Mouse (Mus musculus): ENCODE measurements at regions not wholly inside any gene's neighbourhood (a gene's known extent, or its start where the extent isn't known, plus 50 kb on each side); places are given as distances from the start of the nearest gene placed in this dataset.

DNA sequence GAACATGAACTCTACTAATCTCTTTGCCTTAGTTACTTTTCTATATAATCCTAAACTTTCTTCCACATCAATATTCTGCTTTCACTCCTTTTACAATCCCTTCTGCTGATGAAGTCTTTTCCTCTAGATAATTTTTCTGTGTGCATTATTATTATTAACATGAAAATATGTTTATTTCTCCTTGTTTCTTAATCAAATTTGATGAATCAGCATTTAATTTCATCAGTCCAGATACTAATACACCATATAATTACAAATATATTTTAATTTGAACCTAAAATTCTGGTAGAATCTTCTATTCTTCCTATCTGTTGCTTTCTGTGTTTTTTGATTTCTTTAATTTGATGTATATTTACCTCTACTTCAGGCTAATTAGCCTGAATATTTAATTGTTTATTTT, 365.5 kb downstream of the Dcdc2c start:
- DNase-seq (ENCODE audit: low spot score in 2 of 2), result no peak

DNA sequence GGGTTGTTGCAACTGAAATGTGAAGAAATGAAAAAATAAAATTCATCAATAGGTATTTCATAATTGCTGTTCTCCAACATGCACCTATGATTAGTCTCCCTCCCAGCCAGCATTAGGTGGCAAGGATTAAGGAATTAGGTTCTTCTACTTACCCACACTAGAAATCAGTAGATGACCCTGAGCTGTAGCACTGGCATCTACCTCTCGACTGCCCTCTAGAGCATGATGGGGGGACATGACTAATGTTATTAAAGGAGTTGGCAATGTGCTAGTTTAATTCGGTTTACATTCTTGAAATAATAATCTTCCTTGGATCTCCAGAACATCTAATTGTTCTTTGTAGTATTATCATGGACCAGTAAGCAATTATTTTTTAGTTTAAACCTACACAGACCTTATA, 370.9 kb downstream of the Dcdc2c start:
- DNase-seq (ENCODE audit: low spot score in 2 of 2), result no peak

- DNase-seq (ENCODE audit: low spot score in 2 of 2), result no peak
Measured at GRCm38 (mm10) chr12:28176016-28176415, 376.2 kb downstream of the Dcdc2c start.

DNA sequence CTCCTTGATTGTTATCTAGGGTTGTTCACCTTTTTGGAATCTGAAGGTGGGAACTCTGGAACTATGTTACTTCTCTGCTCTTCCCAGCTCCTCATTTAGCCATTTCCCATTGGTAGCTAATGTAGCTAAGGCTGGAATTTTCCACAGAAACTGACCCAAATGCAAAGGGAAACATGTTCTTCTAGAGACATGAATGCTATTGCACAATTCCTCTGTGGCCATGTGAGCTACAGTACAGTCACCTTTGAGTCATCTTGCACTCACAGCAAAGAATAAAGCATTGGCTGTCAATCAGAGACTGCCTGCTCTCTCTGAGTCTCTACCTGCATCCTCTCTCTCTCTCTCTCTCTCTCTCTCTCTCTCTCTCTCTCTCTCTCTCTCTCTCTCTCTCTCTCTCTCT, 378.1 kb downstream of the Dcdc2c start:
- DNase-seq (ENCODE audit: low spot score in 2 of 2), result no peak

DNA sequence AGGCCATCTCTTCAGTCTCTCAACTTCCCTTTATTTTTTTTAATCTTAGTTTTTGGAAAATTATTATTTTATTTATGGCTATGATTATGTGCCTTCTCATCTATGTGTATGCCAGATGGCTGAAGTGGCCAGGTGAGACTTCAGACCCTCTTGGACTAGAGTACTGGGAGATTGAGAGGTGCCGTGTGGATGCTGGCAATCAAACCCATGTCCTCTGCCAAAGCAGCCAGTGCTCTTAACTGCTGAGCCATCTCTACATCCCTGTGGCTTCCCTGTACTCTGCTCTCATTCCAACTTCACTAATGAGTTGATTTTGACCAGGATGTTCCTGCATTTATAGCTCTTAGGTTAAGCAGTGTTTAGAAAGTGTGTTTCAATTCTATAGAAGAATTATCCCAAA, 393.4 kb downstream of the Dcdc2c start:
- no peak for DNase-seq (ENCODE audit: low spot score in 2 of 2)

- no peak for DNase-seq (ENCODE audit: low spot score in 2 of 2)
Measured at GRCm38 (mm10) chr12:28150759-28151158, 401.4 kb downstream of the Dcdc2c start.

- DNase-seq (ENCODE audit: low spot score in 2 of 2), result no peak
Measured at GRCm38 (mm10) chr12:28135810-28136592, 416.2 kb downstream of the Dcdc2c start.

GRCm38 (mm10) chr12:28122766-28123165, 429.4 kb downstream of the Dcdc2c start:
- no peak for DNase-seq (ENCODE audit: low spot score in 2 of 2)

DNA sequence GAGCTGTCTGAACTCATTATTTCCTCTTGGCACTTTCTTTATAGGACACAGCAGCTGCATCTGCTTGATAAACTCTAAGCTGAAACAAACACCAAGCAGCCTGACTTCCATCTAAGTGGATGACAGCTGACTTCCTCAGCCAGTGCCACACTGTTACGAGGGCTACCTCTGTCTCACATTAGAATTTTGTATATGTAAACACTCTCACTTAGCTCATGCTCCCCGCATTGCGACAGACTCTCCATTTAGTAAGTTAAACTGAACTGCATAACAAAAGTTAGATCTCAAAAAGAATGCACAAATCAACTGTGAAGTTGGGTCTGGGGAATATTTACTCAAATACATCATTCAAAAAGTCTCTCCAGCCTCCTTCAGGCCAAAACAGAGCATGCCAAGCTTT, 432.1 kb downstream of the Dcdc2c start:
- no peak for DNase-seq (ENCODE audit: low spot score in 2 of 2)

- no peak for DNase-seq (ENCODE audit: low spot score in 2 of 2)
Measured at GRCm38 (mm10) chr12:28090673-28091072, 461.5 kb downstream of the Dcdc2c start.

DNA sequence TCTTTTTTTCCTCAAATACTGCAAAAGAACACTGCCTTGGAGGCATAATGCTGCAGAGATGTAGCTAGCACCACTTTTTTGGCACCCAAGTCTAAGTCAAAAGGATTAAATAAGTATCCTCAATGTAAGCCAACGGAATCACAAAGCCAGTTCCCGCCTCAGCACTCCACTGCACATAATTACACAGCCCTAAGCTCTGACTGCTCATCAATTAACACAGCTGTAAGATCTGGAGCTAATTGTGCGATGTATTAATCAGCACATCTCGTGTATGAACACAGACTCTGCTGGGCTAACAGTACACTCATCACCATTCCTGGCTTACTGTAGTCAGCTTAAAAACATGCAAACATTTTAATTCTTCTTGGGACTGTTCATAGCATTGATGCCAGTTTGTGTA, 466.7 kb downstream of the Dcdc2c start:
- no peak for DNase-seq (ENCODE audit: low spot score in 2 of 2)

DNA sequence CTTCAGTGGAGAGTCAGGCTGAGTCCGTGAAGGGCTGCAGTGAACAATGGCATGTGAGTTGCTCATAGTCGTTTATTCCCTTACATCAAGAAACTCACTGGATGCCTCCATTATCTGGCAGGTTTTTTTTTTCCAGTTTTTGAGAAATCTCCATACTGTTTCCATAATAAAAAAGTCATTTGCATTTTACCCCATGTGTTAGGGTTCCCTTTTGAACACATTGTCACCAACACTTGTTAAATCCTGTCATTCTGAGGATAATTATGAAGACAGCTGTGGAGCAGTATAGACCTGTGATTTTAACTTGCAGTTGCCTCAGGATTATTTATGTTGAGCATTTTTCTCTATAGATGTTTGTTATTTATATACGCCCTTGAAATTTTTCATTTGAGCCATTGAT, 475.6 kb downstream of the Dcdc2c start:
- no peak for DNase-seq (ENCODE audit: low spot score in 2 of 2)

- no peak for DNase-seq (ENCODE audit: low spot score in 2 of 2)
Measured at GRCm38 (mm10) chr12:28068584-28068983, 483.6 kb downstream of the Dcdc2c start.

DNA sequence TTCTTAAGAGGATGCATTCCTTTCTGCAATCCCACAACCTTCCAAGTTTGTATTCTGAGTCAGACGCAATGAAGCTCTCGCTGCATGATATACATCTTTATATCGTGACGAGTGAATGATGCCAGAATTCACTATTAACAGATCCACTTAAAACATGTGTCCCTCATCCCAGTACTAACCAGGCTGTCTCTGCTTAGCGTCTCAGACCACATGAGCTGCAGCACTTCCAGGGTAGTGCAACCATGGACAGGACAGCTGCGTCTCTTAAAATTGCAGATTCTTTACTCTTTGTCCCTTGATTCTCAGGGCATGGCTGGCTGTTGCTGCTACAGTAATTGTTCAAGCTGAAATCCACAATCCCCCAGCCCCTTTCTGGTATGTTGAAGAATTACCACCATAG, 491.9 kb downstream of the Dcdc2c start:
- DNase-seq (ENCODE audit: low spot score in 2 of 2), result no peak

DNA sequence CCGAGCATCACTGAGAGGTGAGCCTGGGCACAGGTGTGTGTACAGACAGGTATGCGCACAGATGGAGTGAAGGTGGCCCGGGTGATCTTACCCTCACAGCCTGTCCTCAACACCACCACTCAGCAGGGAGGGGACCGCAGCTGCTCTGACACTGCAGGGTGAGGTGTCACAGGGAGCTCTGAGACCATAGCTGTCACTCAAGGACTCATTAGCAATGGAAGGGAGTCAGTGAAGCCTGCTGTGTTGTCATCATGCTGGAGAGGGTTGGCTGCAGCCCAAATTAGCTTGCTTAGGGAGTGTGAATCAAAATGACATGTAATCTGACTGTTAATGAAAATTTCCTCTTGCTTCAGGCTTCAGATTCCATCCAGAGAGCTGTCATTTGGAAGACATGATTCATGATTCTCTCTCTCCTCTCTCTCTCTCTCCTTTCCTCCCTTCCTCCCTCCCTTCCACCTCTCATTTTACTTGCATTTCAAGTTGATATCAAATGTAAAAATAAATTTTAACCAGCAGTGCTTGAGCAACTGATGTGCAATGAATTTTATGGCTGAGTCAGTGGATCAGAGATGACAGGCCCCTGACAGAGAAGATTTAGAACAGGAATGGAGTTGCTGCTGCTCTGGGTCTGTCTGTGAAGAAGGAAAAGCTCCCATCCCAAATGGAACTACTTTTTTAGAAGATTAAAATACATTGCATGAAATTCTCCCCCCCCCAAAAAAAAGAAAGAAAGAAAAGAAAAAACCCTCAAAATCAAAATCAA, 496.5 kb downstream of the Dcdc2c start:
- no peak for DNase-seq (ENCODE audit: low spot score in 2 of 2)

DNA sequence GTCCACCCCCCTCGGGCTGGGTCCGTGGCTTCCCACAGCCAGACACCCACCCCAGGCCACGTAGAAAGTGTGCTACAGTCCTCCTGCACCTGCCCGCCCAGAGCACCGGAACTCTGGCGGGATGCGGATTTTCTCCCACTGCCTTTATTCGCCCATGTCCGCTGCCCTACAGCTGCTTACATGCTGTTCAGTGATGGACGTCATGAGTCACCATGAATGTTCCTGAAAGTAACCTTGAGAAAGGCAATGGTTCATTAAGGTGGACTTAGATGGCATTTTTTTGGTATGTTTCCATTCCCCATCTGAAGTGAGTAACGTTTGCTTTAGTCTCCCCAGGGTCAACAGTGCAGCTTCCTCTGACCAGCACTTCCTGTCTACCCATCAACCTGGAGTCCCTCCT, 497.8 kb downstream of the Dcdc2c start:
- DNase-seq (ENCODE audit: low spot score in 2 of 2), result no peak

DNA sequence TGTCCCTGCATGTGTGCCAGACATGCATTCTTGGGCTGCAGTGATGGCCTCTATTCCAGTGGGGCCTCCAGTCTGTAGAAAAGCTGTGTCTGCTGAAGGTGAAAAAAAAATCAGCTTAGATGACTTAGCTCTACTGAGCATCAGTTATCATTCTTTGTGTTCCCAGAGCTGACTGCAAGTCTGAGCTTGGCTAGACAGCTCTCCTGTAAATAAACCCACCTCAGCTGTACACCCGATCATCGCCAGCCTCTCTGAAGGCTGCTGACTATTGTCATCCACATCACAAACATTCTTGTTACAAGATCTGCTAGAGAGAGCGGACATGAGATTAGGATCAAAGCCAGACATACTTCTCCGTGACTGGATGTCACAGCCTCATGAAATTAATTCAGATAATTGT, 504.2 kb downstream of the Dcdc2c start:
- DNase-seq (ENCODE audit: low spot score in 2 of 2), result no peak

- DNase-seq (ENCODE audit: low spot score in 2 of 2), result no peak
Measured at GRCm38 (mm10) chr12:28038161-28038911, 513.9 kb downstream of the Dcdc2c start.

DNA sequence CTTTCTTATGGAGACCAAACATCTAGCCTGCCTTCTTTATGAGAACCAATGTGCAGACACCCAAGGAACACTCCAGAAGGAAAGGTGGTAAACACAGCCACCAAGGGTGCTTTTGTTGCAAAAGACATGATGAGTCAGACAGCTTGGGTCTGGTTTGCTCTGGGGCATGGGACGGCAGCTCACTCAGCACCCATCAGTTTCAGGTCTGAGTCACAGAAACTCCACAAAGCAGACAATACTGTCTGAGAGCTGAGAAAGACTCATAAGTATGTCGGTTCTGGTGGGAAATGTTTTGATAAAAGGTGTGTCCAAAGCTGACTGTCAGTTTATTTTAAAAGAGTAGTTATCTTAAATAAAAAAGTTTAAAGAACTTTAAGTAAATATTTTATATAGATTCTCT, 553.0 kb downstream of the Dcdc2c start:
- no peak for DNase-seq (ENCODE audit: low spot score in 2 of 2)

DNA sequence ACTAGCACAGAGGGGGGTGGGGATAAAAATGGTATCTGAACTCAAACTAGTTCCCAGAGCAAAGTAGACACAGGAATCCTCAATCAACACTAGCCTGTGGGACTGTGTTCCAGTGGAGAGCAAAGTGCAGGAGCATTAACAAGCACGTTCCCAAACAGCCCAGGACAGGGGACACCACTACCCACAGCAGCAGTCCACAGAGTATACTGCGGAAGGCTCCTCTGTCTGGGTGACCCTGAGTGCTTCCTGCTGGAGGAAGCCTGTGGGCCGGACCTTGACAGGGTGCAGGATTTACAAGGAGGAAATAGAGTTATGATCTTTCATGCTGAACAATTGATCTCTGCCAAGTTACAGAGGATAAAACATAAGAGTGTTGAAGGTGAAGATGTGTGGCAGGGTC, 560.0 kb downstream of the Dcdc2c start:
- DNase-seq (ENCODE audit: low spot score in 2 of 2), result no peak

DNA sequence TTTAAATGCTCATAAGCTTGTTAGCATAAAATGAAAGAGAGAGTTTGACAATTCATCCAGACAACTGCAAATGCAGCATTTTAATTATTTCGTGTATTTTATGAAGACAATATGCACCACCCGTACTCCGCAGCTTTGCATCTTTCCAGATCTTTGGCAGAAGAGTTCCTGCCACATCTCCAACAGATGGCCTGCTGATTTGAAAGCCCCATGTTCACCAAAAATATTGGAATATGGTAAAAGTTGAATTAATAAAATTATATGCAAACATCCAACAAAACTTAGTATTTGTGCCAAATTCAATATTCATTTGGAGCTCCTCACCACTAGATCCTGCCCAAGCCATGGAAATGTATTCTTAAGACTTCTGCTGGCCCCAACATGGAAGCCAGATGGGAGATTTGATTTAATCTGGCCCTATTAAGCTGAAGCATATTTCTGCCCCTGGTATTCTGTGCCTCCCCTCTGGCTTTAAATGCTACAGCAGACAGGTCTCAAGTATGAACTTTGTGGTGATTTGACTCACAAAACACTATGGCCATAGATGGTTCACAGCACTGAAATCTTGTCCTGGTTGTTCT, 567.8 kb downstream of the Dcdc2c start:
- no peak for DNase-seq (ENCODE audit: low spot score in 2 of 2)
